Mouse (Mus musculus): ENCODE results near the gene Slc30a5. TPM values are rescaled to one million over a fixed set of nuclear protein-coding genes. Genes with fewer than 3 reads are reported as not detected.

The Slc30a5 gene
- 36.4 and 37.7 TPM in 2 replicates for polyA plus RNA-seq (2016; fragmentation: Nextera tagmentation; extraction: Ambion mirVana)

DNA sequence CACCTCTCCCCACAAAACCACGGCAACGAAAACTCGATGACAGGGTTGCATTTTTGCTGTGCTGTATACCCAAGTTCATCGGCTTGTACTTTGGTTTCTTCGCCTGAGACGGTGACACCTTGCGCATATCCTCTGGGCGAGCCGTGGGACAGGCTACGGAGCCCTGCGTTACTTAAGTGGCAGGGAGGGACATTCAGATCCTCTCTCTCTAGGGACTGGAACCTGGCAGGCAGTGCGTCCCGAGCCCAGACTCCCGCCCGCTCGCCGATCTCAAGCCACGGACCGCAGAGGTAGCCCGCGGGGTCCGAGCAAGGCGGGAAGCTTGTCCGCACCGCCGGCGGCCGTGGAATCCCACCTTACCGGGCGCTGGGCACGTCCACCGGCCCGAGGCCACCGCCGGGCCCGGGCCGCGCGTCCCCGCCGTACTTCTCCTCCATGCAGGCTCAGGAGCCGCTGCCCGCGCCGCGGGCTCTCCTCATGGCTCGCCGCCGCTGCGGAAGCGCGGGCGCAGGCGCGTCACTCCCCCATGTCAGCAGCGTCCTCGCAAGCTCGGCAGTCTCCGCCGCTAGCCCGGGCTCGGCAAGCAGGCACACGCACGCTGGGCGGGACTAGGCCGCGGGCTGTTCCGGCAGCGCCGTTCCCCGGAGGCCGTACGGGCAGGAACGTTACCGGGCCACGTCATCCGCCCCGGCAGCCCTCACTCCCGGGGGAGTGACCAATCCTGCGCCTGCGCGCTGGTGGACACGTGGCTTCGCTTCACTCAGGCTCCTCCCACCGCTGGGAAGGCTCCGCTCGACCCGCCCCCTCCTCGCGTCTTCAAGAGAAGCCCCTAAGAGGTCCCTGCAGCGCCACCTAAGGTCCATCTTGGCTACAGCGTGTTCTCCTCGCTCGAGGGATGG, at the start of gene Slc30a5:
Gene Slc30a5 (minus strand): TSS at position 687 of the 899 bp plus-strand sequence.
- Histone ChIP-seq H3K36me3 (replicated peaks) (peaks cover 8% of the 10 kb centered on the region), H3K4me1 (peaks cover 17% of the 10 kb centered on the region), H3K27me3 (replicated peaks; ENCODE audit: low read depth, poor library complexity, severe bottlenecking) (no peaks in the 10 kb centered on the region), H3K4me3 (peak within 1 kb of the TSS; percentile 98), H3K9me3 (no peaks in the 10 kb centered on the region), H3K27ac (replicated peaks) (peak within 1 kb of the TSS; percentile 94)
- under 1% methylated on average over 94 of the region's 94 CpGs for WGBS
- DNase-seq (ENCODE audit: low spot score) = peak; percentile 99

GRCm38 (mm10) chr13:100881944-100882343, 48.7 kb upstream of the Slc30a5 start:
- 93% methylated on average over 2 of the region's 2 CpGs for WGBS
- Histone ChIP-seq H3K36me3 (replicated peaks) (no peaks in the 10 kb centered on the region), H3K4me3 (no peak overlapping the region), H3K27ac (replicated peaks) (no peak overlapping the region), H3K9me3 (no peaks in the 10 kb centered on the region), H3K27me3 (replicated peaks; ENCODE audit: low read depth, poor library complexity, severe bottlenecking) (no peaks in the 10 kb centered on the region), H3K4me1 (no peaks in the 10 kb centered on the region)
- no peak for DNase-seq (ENCODE audit: low spot score)

DNA sequence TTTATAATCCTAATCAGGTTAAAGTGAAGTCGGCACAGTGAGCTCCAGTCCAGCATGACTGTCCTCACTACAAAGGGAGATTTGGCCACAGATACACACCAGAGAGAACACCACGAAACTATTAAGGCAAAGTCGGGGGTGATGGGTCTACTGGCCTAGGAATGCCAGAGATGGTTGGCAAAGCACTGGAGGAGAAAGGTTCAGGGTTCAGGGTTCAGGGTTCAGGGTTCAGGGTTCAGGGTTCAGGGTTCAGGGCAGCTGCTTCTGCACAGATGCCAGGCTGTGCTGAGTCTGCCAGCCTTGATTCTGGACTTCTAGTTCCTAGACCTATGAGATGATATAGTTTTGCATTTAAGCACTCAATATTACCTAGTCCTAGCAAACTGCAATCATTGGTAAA, 46.6 kb upstream of the Slc30a5 start:
- Histone ChIP-seq H3K9me3 (no peaks in the 10 kb centered on the region), H3K4me1 (no peaks in the 10 kb centered on the region), H3K27me3 (replicated peaks; ENCODE audit: low read depth, poor library complexity, severe bottlenecking) (no peaks in the 10 kb centered on the region), H3K36me3 (replicated peaks) (no peaks in the 10 kb centered on the region), H3K4me3 (no peak overlapping the region), H3K27ac (replicated peaks) (no peak overlapping the region)
- DNase-seq (ENCODE audit: low spot score) = no peak
- WGBS = 77% methylated on average over 3 of the region's 3 CpGs

DNA sequence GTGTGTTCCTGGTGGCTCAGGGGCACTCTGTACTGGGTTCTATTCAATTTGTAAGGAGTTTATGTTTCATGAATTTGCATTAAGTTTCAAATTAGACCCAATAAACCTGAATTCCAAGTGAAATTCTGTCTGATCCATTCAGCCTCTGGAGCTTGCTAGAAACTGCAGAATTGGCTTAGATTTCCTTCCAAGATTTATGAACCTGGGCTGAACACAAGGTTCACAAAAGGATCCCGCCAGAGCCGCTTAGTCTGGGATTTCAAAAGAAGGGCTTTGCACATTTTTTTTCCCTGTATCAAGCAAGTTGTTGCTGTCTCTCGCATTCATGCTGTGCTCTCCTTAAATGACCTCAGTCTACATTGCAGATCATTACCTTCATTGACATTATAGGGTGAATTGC, 46.1 kb upstream of the Slc30a5 start:
- Histone ChIP-seq H3K36me3 (replicated peaks) (no peaks in the 10 kb centered on the region), H3K27me3 (replicated peaks; ENCODE audit: low read depth, poor library complexity, severe bottlenecking) (no peaks in the 10 kb centered on the region), H3K4me1 (no peaks in the 10 kb centered on the region), H3K27ac (replicated peaks) (no peak overlapping the region), H3K4me3 (no peak overlapping the region), H3K9me3 (no peaks in the 10 kb centered on the region)
- 83% methylated on average over 3 of the region's 3 CpGs for WGBS
- DNase-seq (ENCODE audit: low spot score) = no peak

DNA sequence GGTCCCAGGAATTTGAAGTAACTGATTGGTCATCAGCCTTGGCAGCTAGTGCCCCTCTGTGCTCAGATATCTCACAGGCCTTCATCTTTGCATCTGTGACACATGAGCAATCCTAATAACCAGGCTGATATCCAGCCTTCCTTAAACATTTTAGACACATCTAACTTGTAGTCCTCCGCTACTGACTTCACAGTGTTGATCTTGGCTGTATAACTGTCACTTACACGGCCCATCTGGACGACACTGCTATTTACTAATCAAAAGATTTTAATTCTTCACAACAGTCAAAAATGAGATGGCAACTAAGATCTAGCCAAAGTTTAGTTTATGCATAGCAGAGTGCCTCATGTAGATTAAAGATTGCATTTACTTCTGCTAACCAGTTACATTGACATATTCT, 45.0 kb upstream of the Slc30a5 start:
- 88% methylated on average over 3 of the region's 3 CpGs for WGBS
- DNase-seq (ENCODE audit: low spot score) = no peak
- Histone ChIP-seq H3K36me3 (replicated peaks) (no peaks in the 10 kb centered on the region), H3K27ac (replicated peaks) (no peak overlapping the region), H3K27me3 (replicated peaks; ENCODE audit: low read depth, poor library complexity, severe bottlenecking) (no peaks in the 10 kb centered on the region), H3K4me3 (no peak overlapping the region), H3K9me3 (no peaks in the 10 kb centered on the region), H3K4me1 (no peaks in the 10 kb centered on the region)

- DNase-seq (ENCODE audit: low spot score) = no peak
- Histone ChIP-seq H3K27ac (replicated peaks) (no peak overlapping the region), H3K4me1 (no peaks in the 10 kb centered on the region), H3K4me3 (no peak overlapping the region), H3K36me3 (replicated peaks) (no peaks in the 10 kb centered on the region), H3K27me3 (replicated peaks; ENCODE audit: low read depth, poor library complexity, severe bottlenecking) (no peaks in the 10 kb centered on the region), H3K9me3 (no peaks in the 10 kb centered on the region)
- WGBS = 86% methylated on average over 3 of the region's 3 CpGs
Measured at GRCm38 (mm10) chr13:100877703-100878102, 44.5 kb upstream of the Slc30a5 start.

DNA sequence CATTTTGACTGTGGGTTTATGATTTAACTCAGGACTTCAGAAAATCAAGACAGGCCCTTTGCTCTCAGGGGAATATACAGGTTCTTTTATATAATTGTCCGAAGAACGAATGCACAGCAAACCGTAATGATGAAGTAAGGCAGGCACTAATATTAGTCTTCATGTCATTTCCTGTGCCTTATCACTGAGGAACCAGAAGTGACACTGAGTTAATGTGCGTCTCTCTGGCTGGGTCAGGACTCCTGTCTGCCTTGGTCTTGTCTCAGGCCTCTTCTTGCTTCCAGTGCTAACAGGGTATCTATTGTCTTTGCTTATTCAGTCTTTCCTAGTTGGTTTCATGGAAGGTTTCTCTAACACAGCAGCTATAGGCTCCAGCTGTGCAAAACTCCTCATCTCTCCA, 41.9 kb upstream of the Slc30a5 start:
- Histone ChIP-seq H3K27me3 (replicated peaks; ENCODE audit: low read depth, poor library complexity, severe bottlenecking) (no peaks in the 10 kb centered on the region), H3K4me1 (no peaks in the 10 kb centered on the region; the same call in 1 of the 2 replicates), H3K4me3 (no peak overlapping the region), H3K27ac (replicated peaks) (no peak overlapping the region), H3K36me3 (replicated peaks) (no peaks in the 10 kb centered on the region), H3K9me3 (no peaks in the 10 kb centered on the region)
- DNase-seq (ENCODE audit: low spot score) = no peak
- 81% methylated on average over 4 of the region's 4 CpGs for WGBS

GRCm38 (mm10) chr13:100874588-100874987, 41.4 kb upstream of the Slc30a5 start:
- WGBS = 81% methylated on average over 3 of the region's 3 CpGs
- Histone ChIP-seq H3K9me3 (no peaks in the 10 kb centered on the region), H3K27me3 (replicated peaks; ENCODE audit: low read depth, poor library complexity, severe bottlenecking) (no peaks in the 10 kb centered on the region), H3K27ac (replicated peaks) (no peak overlapping the region), H3K4me1 (no peaks in the 10 kb centered on the region; the same call in 1 of the 2 replicates), H3K36me3 (replicated peaks) (no peaks in the 10 kb centered on the region), H3K4me3 (no peak overlapping the region)
- DNase-seq (ENCODE audit: low spot score) = no peak

DNA sequence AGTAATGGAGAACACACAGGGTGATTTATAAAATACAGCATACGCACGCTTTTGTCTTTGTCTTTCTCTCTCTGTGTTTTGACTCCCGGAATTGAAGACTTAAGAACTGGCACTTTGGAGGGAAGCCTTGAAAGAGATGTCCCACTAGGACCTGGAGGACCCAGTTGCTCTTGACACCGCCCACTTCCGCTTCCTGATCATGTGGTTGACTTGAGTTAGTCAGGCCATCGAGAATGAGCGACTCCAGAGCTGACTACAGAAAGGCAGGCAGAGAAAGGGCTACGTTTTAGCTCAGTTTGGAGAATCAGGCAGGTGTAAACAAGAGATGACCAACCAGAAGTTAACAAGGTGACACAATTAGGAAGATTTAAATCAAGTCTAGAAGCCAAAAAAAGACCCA, 40.3 kb upstream of the Slc30a5 start:
- Histone ChIP-seq H3K36me3 (replicated peaks) (no peaks in the 10 kb centered on the region), H3K27me3 (replicated peaks; ENCODE audit: low read depth, poor library complexity, severe bottlenecking) (no peaks in the 10 kb centered on the region), H3K9me3 (no peaks in the 10 kb centered on the region), H3K4me3 (no peak overlapping the region), H3K27ac (replicated peaks) (no peak overlapping the region), H3K4me1 (no peaks in the 10 kb centered on the region; the same call in 1 of the 2 replicates)
- 86% methylated on average over 8 of the region's 8 CpGs for WGBS
- DNase-seq (ENCODE audit: low spot score) = no peak

DNA sequence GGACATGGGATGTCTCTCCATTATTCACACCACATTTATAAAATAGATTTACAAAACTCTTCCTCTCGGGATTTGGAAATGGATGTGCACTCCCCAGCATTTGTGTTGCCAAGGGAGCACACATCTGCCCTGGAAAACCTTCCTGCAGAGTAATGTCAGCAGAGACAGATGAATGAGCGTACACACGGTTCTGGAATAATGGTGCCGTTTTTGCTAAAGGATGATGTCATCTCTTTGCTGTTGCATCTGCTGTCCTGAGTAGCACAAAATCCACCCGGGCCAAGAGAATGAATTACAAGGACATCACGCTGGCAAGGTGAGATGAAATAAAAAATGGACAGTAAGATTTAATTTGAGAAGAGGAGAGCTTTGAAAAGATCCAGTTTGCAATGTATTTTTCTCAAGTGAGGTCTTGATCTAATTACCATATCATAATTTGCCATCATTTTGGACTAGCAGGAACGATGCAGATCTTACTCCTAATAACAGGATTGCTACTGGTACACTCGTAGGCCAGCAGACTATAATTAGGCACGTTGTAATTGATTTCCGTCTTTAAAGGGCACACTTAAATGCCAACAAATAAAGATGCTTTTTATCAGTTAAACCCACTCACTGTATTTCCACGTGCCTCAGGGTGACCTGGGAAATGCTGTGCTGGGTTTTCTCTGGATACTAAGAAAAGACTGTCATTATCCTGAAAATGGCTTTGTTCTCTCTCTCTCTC, 38.4 kb upstream of the Slc30a5 start:
- no peak for DNase-seq (ENCODE audit: low spot score)
- 69% methylated on average over 11 of the region's 11 CpGs for WGBS

GRCm38 (mm10) chr13:100869813-100870212, 36.6 kb upstream of the Slc30a5 start:
- Histone ChIP-seq H3K36me3 (replicated peaks) (no peaks in the 10 kb centered on the region), H3K9me3 (no peaks in the 10 kb centered on the region), H3K4me3 (no peak overlapping the region), H3K4me1 (no peaks in the 10 kb centered on the region; the same call in 1 of the 2 replicates), H3K27ac (replicated peaks) (no peak overlapping the region), H3K27me3 (replicated peaks; ENCODE audit: low read depth, poor library complexity, severe bottlenecking) (no peaks in the 10 kb centered on the region)
- no peak for DNase-seq (ENCODE audit: low spot score)
- WGBS = 80% methylated on average over 4 of the region's 4 CpGs

More for the DNA sequence above, 38.4 kb upstream of the Slc30a5 start:
- Histone ChIP-seq H3K4me3 (no peak overlapping the region), H3K27ac (replicated peaks) (no peak overlapping the region), H3K36me3 (replicated peaks) (no peaks in the 10 kb centered on the region), H3K4me1 (no peaks in the 10 kb centered on the region; the same call in 1 of the 2 replicates), H3K27me3 (replicated peaks; ENCODE audit: low read depth, poor library complexity, severe bottlenecking) (no peaks in the 10 kb centered on the region), H3K9me3 (no peaks in the 10 kb centered on the region)

DNA sequence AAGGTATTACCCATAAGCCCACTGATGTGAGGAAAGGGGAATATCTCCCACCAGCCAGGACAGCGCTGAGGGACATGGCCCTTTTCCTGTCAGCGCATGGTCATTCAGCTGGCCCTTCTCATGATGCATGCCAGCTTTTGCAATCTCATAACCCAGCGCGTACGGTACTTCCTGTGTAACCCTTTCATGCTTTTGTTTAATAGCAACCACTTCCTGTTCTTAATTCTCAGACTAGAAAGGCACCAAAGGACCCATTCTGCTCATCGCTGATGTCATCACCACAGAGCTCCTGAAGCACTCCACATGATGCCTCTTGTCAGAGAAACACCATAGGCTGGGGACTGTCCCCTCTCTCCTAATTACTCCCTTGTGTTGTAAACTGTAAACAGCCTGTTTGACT, 33.1 kb upstream of the Slc30a5 start:
- 78% methylated on average over 6 of the region's 6 CpGs for WGBS
- no peak overlapping the region for H3K4me3 ChIP-seq
- no peaks in the 10 kb centered on the region for H3K36me3 ChIP-seq (replicated peaks)
- H3K9me3 ChIP-seq = no peaks in the 10 kb centered on the region
- no peaks in the 10 kb centered on the region for H3K4me1 ChIP-seq
- DNase-seq (ENCODE audit: low spot score) = no peak
- no peaks in the 10 kb centered on the region for H3K27me3 ChIP-seq (replicated peaks; ENCODE audit: low read depth, poor library complexity, severe bottlenecking)
- no peak overlapping the region for H3K27ac ChIP-seq (replicated peaks)

DNA sequence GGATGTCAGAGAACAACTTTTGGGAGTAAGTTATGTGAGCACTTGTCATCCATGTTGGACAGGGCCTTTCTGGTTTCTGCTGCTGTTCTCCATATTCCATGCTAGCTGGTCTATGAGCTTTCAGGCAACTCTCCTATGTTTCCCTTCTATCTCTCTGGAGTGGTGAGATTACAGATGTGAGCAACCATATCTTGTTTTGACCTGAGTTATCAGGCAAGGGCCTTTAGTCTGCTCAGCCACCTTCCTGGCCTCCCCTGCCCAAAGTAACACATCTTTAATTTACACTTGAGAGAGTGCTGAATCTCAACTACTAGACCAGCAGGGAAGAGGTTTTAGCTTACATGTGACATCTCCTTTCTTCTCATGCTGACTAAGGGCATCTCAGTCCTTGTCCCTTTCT, 32.5 kb upstream of the Slc30a5 start:
- DNase-seq (ENCODE audit: low spot score) = no peak
- H3K27ac ChIP-seq (replicated peaks) = no peak overlapping the region

More for the DNA sequence above, 32.5 kb upstream of the Slc30a5 start:
- no peaks in the 10 kb centered on the region for H3K9me3 ChIP-seq
- H3K36me3 ChIP-seq (replicated peaks) = no peaks in the 10 kb centered on the region
- H3K4me1 ChIP-seq = no peaks in the 10 kb centered on the region
- H3K27me3 ChIP-seq (replicated peaks; ENCODE audit: low read depth, poor library complexity, severe bottlenecking) = no peaks in the 10 kb centered on the region
- H3K4me3 ChIP-seq = no peak overlapping the region

All from embryonic facial prominence, embryonic 10.5 days (tissue).